Mouse (Mus musculus) CD8-positive naive resting alpha-beta T cell, adult 2 months (primary cell): Measurements from ENCODE around the gene Lsp1.

Experiments used
- DNase-seq, 2 experiments: peaks; one replicate each; pipeline ENCODE4 v3.0.0; 2022; ENCODE audit warnings: low read depth in 2 of 2, low spot score in 2 of 2

The Lsp1 gene

GRCm38 (mm10) chr7:142460636-142461077, at the start of gene Lsp1:
Gene Lsp1, plus strand, starts transcription at chr7:142460809.
- DNase-seq, result no peak

GRCm38 (mm10) chr7:142413285-142413684, 47.3 kb upstream of the Lsp1 start:
- DNase-seq, result no peak

- DNase-seq, result no peak
These were observed 45.3 kb upstream of the Lsp1 start for GRCm38 (mm10) chr7:142415314-142415713.

GRCm38 (mm10) chr7:142416225-142416624, 44.4 kb upstream of the Lsp1 start:
- DNase-seq, result no peak

- no peak for DNase-seq
These were observed 42.6 kb upstream of the Lsp1 start for GRCm38 (mm10) chr7:142418027-142418426.

- DNase-seq, result no peak
These were observed 41.9 kb upstream of the Lsp1 start for GRCm38 (mm10) chr7:142418679-142419078.

GRCm38 (mm10) chr7:142419887-142420286, 40.7 kb upstream of the Lsp1 start:
- no peak for DNase-seq

GRCm38 (mm10) chr7:142421826-142422225, 38.8 kb upstream of the Lsp1 start:
- DNase-seq, result no peak

- DNase-seq, result no peak
These were observed 34.9 kb upstream of the Lsp1 start for GRCm38 (mm10) chr7:142425641-142426213.

GRCm38 (mm10) chr7:142428213-142428612, 32.4 kb upstream of the Lsp1 start:
- DNase-seq, result no peak

- no peak for DNase-seq
These were observed 30.4 kb upstream of the Lsp1 start for GRCm38 (mm10) chr7:142430160-142430678.

- DNase-seq, result no peak
These were observed 29.5 kb upstream of the Lsp1 start for GRCm38 (mm10) chr7:142431106-142431505.

GRCm38 (mm10) chr7:142433623-142434022, 27.0 kb upstream of the Lsp1 start:
- no peak for DNase-seq

GRCm38 (mm10) chr7:142434137-142434865, 26.3 kb upstream of the Lsp1 start, which contains the start of gene Syt8:
Gene Syt8, plus strand, starts transcription at chr7:142434850.
- DNase-seq, result no peak

GRCm38 (mm10) chr7:142435524-142435923, 25.1 kb upstream of the Lsp1 start:
- DNase-seq, result peak; percentile 56 to 73

GRCm38 (mm10) chr7:142437324-142437723, 23.3 kb upstream of the Lsp1 start:
- no peak for DNase-seq

- no peak for DNase-seq
These were observed 20.6 kb upstream of the Lsp1 start for GRCm38 (mm10) chr7:142439966-142440365.

- peak; percentile 39 to 53 for DNase-seq
These were observed 19.9 kb upstream of the Lsp1 start for GRCm38 (mm10) chr7:142440657-142441114.

GRCm38 (mm10) chr7:142441585-142441984, 19.0 kb upstream of the Lsp1 start, which contains the start of gene Tnni2:
Gene Tnni2, plus strand, starts transcription at chr7:142441808.
- DNase-seq, result no peak

- no peak for DNase-seq
These were observed 18.3 kb upstream of the Lsp1 start for GRCm38 (mm10) chr7:142442081-142442907.

- no peak for DNase-seq
These were observed 17.6 kb upstream of the Lsp1 start for GRCm38 (mm10) chr7:142442908-142443420.
